Mouse (Mus musculus) hindbrain, embryonic 12.5 days (tissue): ENCODE results near the gene Tdp2. TPM values are rescaled to one million over a fixed set of nuclear protein-coding genes. Genes with fewer than 3 reads are reported as not detected.

Source experiments
- ATAC-seq: fragments of 200-750 bp; cut with Nextera tagmentation; 2 replicates; pipeline ENCODE4 v1.8.0; 2017; ENCODE audit warnings: moderate TSS enrichment; ENCODE audit not compliant: low FRiP score
- H3K27ac ChIP-seq: fragments of 300-500 bp; sonication (generic); 2 replicates; pipeline ENCODE4 v1.5.1; 2016; ENCODE audit warnings: mild to moderate bottlenecking
- H3K27me3 ChIP-seq: fragments of 300-500 bp; sonication (generic); 2 replicates; pipeline ENCODE4 v1.6.1; 2016; ENCODE audit warnings: mild to moderate bottlenecking
- H3K36me3 ChIP-seq: fragments of 300-500 bp; sonication (generic); 2 replicates; pipeline ENCODE4 v1.6.1; 2016; ENCODE audit warnings: mild to moderate bottlenecking
- H3K4me1 ChIP-seq: fragments of 300-500 bp; sonication (generic); 2 replicates; pipeline ENCODE4 v1.6.1; 2016
- H3K4me2 ChIP-seq: fragments of 300-500 bp; sonication (generic); replicated peaks from 2 replicates; pipeline ENCODE4 v1.6.1; 2016; ENCODE audit warnings: mild to moderate bottlenecking
- H3K4me3 ChIP-seq: fragments of 300-500 bp; sonication (generic); 2 replicates; pipeline ENCODE4 v1.5.1; 2016; ENCODE audit warnings: mild to moderate bottlenecking
- H3K9ac ChIP-seq: fragments of 300-500 bp; sonication (generic); 2 replicates; pipeline ENCODE4 v1.6.1; 2016; ENCODE audit warnings: mild to moderate bottlenecking, moderate library complexity
- H3K9me3 ChIP-seq: fragments of 300-500 bp; sonication (generic); replicated peaks from 2 replicates; pipeline ENCODE4 v1.6.1; 2016; ENCODE audit warnings: mild to moderate bottlenecking
- WGBS: fragments of 180-500 bp; shearing (Covaris S2); methylation state at CpG from one replicate; pipeline ENCODE4 v1.1.7; 2016; 5-methylcytosine and 5-hydroxymethylcytosine counted together
- polyA plus RNA-seq: library from polyadenylated mRNA; unstranded; fragments of >200 nt; fragmentation: Nextera tagmentation; extraction: Ambion mirVana; gene quantifications from 2 replicates; pipeline ENCODE4 v1.2.1, GENCODE M21; 2016

Tdp2 gene
- polyA plus RNA-seq = 59.5 and 61.6 TPM in 2 replicates

GRCm38 (mm10) chr13:24831353-24832130, at the start of gene Tdp2, which contains the start of gene Acot13:
TSS of gene Tdp2 (plus strand) at chr13:24831679.
TSS of gene Acot13 (minus strand) at chr13:24831540.
- no peaks in the 10 kb centered on the region for H3K36me3 ChIP-seq
- ATAC-seq = peak; percentile 97
- H3K4me3 ChIP-seq = peak within 1 kb of the TSS; percentile 91
- H3K4me1 ChIP-seq = peaks cover 24% of the 10 kb centered on the region
- peak within 1 kb of the TSS; percentile 70 for H3K4me2 ChIP-seq
- H3K9ac ChIP-seq = peak within 1 kb of the TSS; percentile 96
- under 1% methylated on average over 81 of the region's 90 CpGs for WGBS
- H3K9me3 ChIP-seq = no peaks in the 10 kb centered on the region
- no peaks in the 10 kb centered on the region for H3K27me3 ChIP-seq
- peak within 1 kb of the TSS; percentile 89 for H3K27ac ChIP-seq

DNA sequence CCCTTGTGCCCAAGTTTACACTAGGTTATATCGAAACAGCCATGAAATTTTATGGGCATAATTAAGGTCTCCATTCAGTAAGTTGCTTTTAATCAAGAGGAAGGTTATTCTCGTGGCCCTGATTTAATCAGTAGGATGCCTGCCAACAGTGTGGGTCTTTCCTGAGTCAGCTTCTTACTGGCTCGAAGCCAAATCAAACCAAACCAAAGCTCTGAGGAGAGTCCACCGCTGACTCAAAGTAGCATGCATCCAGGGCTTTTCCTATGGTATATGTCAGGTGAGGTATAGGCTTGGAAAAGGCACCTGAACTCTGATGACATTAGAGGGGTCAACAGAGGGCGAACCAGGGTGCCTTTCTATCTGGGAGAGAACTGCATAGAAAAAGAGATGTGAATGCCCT, 49.6 kb upstream of the Tdp2 start:
- Histone ChIP-seq H3K4me3 (no peak overlapping the region), H3K9me3 (no peaks in the 10 kb centered on the region), H3K4me1 (no peaks in the 10 kb centered on the region), H3K9ac (no peak overlapping the region), H3K36me3 (no peaks in the 10 kb centered on the region), H3K27me3 (no peaks in the 10 kb centered on the region), H3K27ac (no peak overlapping the region), H3K4me2 (no peak overlapping the region)
- ATAC-seq = no peak
- 80% methylated on average over 5 of the region's 5 CpGs for WGBS

- Histone ChIP-seq H3K27me3 (no peaks in the 10 kb centered on the region), H3K4me3 (no peak overlapping the region), H3K27ac (no peak overlapping the region), H3K4me2 (no peak overlapping the region), H3K36me3 (no peaks in the 10 kb centered on the region), H3K4me1 (no peaks in the 10 kb centered on the region), H3K9ac (no peak overlapping the region), H3K9me3 (no peaks in the 10 kb centered on the region)
- no peak for ATAC-seq
- 43% methylated on average over 11 of the region's 11 CpGs for WGBS
These were observed 45.4 kb upstream of the Tdp2 start for GRCm38 (mm10) chr13:24786014-24786490.

DNA sequence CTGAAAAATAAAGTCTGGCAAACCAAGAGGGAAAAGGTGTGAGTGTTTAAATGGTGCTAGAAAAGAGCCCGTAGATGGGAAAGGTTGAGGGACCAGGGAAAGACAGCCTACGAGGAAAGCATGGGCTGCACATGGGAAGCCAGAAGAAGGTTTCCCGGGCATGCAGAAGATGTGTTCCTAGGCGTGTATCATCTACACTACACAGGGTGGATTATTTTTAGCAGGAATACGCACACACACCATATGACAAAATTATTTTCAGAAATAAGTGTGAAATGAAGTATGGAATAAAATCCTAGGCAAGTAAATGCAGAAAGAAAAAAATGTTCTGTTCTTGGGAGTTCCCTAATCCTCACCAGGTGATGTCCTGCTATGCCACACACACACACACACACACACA, 44.0 kb upstream of the Tdp2 start:
- H3K4me3 ChIP-seq = no peak overlapping the region
- no peak overlapping the region for H3K27ac ChIP-seq
- no peak overlapping the region for H3K4me2 ChIP-seq
- H3K9ac ChIP-seq = no peak overlapping the region
- no peaks in the 10 kb centered on the region for H3K27me3 ChIP-seq
- no peaks in the 10 kb centered on the region for H3K4me1 ChIP-seq
- no peaks in the 10 kb centered on the region for H3K36me3 ChIP-seq
- H3K9me3 ChIP-seq = no peaks in the 10 kb centered on the region
- ATAC-seq = no peak
- WGBS = 92% methylated on average over 5 of the region's 5 CpGs

GRCm38 (mm10) chr13:24791349-24791748, 40.1 kb upstream of the Tdp2 start:
- Histone ChIP-seq H3K4me1 (no peaks in the 10 kb centered on the region), H3K9me3 (no peaks in the 10 kb centered on the region), H3K27me3 (no peaks in the 10 kb centered on the region), H3K36me3 (no peaks in the 10 kb centered on the region), H3K9ac (no peak overlapping the region), H3K27ac (no peak overlapping the region), H3K4me3 (no peak overlapping the region), H3K4me2 (no peak overlapping the region)
- 74% methylated on average over 2 of the region's 2 CpGs for WGBS
- ATAC-seq = no peak

- Histone ChIP-seq H3K9ac (no peak overlapping the region), H3K4me2 (no peak overlapping the region), H3K4me1 (no peaks in the 10 kb centered on the region), H3K9me3 (no peaks in the 10 kb centered on the region), H3K36me3 (no peaks in the 10 kb centered on the region), H3K27ac (no peak overlapping the region), H3K27me3 (no peaks in the 10 kb centered on the region), H3K4me3 (no peak overlapping the region)
- ATAC-seq = no peak
- WGBS = 91% methylated on average over 9 of the region's 9 CpGs
These were observed 39.0 kb upstream of the Tdp2 start for GRCm38 (mm10) chr13:24792411-24793045.

DNA sequence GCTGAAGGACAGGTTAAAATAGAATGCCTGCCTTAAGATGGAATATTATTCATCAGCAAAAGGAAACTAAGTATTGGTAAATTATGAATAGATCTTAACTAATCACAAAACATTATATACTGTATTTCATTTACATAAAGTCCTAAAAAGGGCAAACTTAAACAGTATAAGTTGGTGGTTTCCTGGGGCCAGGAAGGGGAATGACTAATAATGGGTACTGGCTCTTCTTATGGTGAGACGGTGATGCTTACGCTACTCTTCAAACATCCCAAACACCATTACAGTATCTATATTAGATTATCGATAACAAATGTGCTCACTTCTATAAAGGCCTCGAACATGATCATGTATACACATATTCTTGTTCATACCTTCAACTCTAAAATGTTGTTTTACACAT, 32.8 kb upstream of the Tdp2 start:
- Histone ChIP-seq H3K27me3 (no peaks in the 10 kb centered on the region), H3K4me3 (no peak overlapping the region), H3K4me2 (no peak overlapping the region), H3K36me3 (no peaks in the 10 kb centered on the region), H3K9ac (no peak overlapping the region), H3K9me3 (no peaks in the 10 kb centered on the region), H3K4me1 (peaks cover 10% of the 10 kb centered on the region), H3K27ac (no peak overlapping the region)
- ATAC-seq = no peak
- 97% methylated on average over 4 of the region's 4 CpGs for WGBS

DNA sequence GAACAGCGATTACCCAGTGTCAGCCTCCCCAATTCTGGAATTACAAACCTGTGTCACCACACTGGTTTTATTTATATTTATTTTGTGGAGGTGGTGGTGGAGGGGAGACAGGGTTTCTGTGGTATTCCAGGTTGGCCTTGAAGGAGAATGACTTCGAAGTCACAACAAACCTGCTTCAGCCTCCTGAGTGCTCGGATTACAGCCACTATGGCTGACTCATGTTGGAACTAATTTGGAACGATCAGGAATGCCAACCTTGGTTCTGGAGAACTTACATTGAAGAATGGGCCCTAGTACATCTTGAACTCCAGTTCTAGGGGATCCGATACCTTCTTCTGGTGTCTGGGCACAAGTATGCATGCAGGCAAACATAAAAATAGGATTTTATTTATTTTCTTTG, 32.1 kb upstream of the Tdp2 start:
- H3K9ac ChIP-seq = no peak overlapping the region
- peak overlapping the region; percentile 73 for H3K4me2 ChIP-seq
- no peaks in the 10 kb centered on the region for H3K9me3 ChIP-seq
- WGBS = 71% methylated on average over 5 of the region's 5 CpGs
- no peak for ATAC-seq
- H3K4me3 ChIP-seq = peak overlapping the region; percentile 97; the same call in 1 of the 2 replicates
- H3K27me3 ChIP-seq = no peaks in the 10 kb centered on the region
- H3K27ac ChIP-seq = no peak overlapping the region
- peaks cover 15% of the 10 kb centered on the region for H3K4me1 ChIP-seq
- H3K36me3 ChIP-seq = no peaks in the 10 kb centered on the region

GRCm38 (mm10) chr13:24799925-24800673, 31.4 kb upstream of the Tdp2 start:
- WGBS = 1% methylated on average over 31 of the region's 31 CpGs
- ATAC-seq = peak; percentile 17
- peaks cover 19% of the 10 kb centered on the region for H3K4me1 ChIP-seq
- 0 out of 2 replicates have a peak, but pooled peaks cover 3% of the 10 kb centered on the region for H3K36me3 ChIP-seq
- no peaks in the 10 kb centered on the region for H3K27me3 ChIP-seq
- H3K9me3 ChIP-seq = no peaks in the 10 kb centered on the region
- H3K9ac ChIP-seq = peak overlapping the region; percentile 58
- H3K4me3 ChIP-seq = peak overlapping the region; percentile 97
- peak overlapping the region; percentile 73 for H3K4me2 ChIP-seq
- peak overlapping the region; percentile 97 for H3K27ac ChIP-seq

DNA sequence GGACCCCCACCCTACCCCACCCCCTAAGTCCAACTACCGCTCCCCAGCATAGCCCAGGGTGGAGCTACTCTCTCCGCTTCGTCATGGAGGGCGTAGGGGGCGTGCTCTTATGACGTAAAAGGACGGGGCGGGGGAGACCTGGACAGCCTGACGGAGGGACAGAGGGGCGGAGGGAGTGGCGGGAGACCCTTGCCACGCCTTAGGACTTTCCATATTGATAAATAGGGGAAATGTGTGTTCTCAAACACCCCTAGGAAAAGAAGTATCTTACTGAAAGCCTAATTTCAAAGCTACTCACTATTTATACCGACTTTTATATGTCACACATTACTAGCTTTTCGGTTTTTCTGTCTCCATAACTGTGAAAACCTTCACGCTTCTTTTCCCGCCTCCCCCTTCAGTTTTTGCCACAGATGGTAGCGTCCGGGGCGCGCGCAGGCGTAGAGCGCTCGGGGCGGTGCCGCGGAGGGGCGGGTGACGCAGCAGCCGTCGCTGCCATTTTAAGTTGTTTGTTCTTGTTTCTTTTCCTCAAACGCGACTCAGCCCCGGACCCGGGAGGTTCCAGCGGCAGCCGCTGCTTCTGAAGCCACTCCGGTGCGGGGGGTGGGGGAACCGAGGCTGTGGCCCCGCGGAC, 30.7 kb upstream of the Tdp2 start:
- peak; percentile 97 for ATAC-seq
- H3K4me3 ChIP-seq = peak overlapping the region; percentile 97
- 0 out of 2 replicates have a peak, but pooled peaks cover 9% of the 10 kb centered on the region for H3K36me3 ChIP-seq
- no peaks in the 10 kb centered on the region for H3K9me3 ChIP-seq
- H3K4me2 ChIP-seq = peak overlapping the region; percentile 73
- no peaks in the 10 kb centered on the region for H3K27me3 ChIP-seq
- under 1% methylated on average over 42 of the region's 42 CpGs for WGBS
- H3K27ac ChIP-seq = peak overlapping the region; percentile 97
- H3K4me1 ChIP-seq = peaks cover 19% of the 10 kb centered on the region
- H3K9ac ChIP-seq = peak overlapping the region; percentile 97

DNA sequence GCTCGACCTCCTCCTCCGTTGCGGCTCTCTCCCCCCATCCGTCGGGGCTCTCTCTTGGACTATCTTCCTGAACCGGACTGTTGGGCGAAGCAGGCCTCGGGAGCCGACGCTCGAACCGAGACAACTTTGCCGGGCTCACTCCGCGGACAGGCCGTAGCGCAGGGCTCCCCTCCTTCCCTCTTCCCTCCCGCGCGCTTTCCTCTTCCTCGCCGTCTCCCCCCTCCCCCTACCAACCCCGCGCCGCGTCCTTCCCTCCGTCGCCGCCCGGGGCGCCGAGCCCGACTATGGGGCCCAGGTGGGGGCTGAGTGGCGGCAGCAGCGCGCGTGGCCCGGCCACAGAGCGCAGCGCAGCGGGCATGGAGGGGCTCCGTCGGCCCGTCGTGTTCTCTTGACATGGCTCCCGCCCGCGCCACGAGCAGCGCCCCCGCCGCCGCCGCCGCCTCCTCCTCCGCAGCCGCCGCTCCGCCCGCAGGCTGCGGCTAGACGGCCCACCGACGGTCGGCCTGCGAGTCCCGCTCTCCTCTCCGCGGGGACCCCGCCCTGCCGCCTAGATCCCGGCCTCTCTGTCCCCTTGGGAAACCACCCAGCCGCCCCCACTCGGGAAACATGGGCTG, 30.1 kb upstream of the Tdp2 start, which contains the start of gene BC005537:
BC005537 (plus strand) TSS at position 350 of the 614 bp plus-strand sequence.
- no peaks in the 10 kb centered on the region for H3K9me3 ChIP-seq
- H3K4me3 ChIP-seq = peak within 1 kb of the TSS; percentile 97
- H3K27me3 ChIP-seq = no peaks in the 10 kb centered on the region
- H3K27ac ChIP-seq = peak within 1 kb of the TSS; percentile 97
- peak within 1 kb of the TSS; percentile 73 for H3K4me2 ChIP-seq
- ATAC-seq = peak; percentile 68; the same call in 1 of the 2 replicates
- 0 out of 2 replicates have a peak, but pooled peaks cover 11% of the 10 kb centered on the region for H3K36me3 ChIP-seq
- peak within 1 kb of the TSS; percentile 97 for H3K9ac ChIP-seq
- under 1% methylated on average over 53 of the region's 74 CpGs for WGBS
- H3K4me1 ChIP-seq = peaks cover 19% of the 10 kb centered on the region
